Mouse (Mus musculus): ENCODE results near the gene Anapc11. TPM values are rescaled to one million over a fixed set of nuclear protein-coding genes. Genes with fewer than 3 reads are reported as not detected.

Anapc11 gene
- total and polyA plus RNA-seq, 3 experiments = 57.0 to 145 (median 108) TPM

GRCm38 (mm10) chr11:120613976-120614375, 15.8 kb downstream of the Anapc11 start:
- H3K27me3 ChIP-seq (replicated peaks) = no peaks in the 10 kb centered on the region
- DNase-seq (ENCODE audit: extremely low read depth) = no peak
- H3K9ac ChIP-seq (ENCODE audit: insufficient read depth, low read depth) = no peak overlapping the region
- in situ Hi-C loops (cut with MboI; ENCODE audit: low pct_ligation_motif_present, low pct_unique_long_range_greater_than_20kb, low sequenced_read_pairs) (no loop called here), dilution Hi-C loops (cut with MboI; ENCODE audit: extremely low pct_ligation_motif_present, extremely low pct_unique_long_range_greater_than_20kb, low sequenced_read_pairs) (no loop called here)
- no peak overlapping the region for H3K4me3 ChIP-seq (replicated peaks in 1 of 3; ENCODE audit: low read depth in 2 of 3, low read length in 2 of 3, poor library complexity in 1 of 3)
- no peak overlapping the region for H3K4me2 ChIP-seq (ENCODE audit: insufficient read depth, low read depth, poor library complexity, severe bottlenecking)
- peaks cover 22% of the 10 kb centered on the region for H3K79me2 ChIP-seq (replicated peaks; ENCODE audit: control insufficient read depth, extremely low read depth, insufficient read depth, poor library complexity, severe bottlenecking)
- peaks cover 8 to 39% of the 10 kb centered on the region in 2 experiments for H3K4me1 ChIP-seq (ENCODE audit: control insufficient read depth in 1 of 2, insufficient read depth in 2 of 2)
- no peaks in the 10 kb centered on the region for H3K9me3 ChIP-seq (replicated peaks; ENCODE audit: low read length)
- H3K36me3 ChIP-seq (replicated peaks in 1 of 2; ENCODE audit: control insufficient read depth in 1 of 2, insufficient read depth in 1 of 2, low read length in 1 of 2) = peaks cover 62 to 79% of the 10 kb centered on the region in 2 experiments
- TF ChIP-seq JUND (conservative IDR thresholded peaks at IDR 0.05; ENCODE audit: low read depth, low read length) (no peak), RCOR1 (conservative IDR thresholded peaks at IDR 0.05; ENCODE audit: low read depth, low read length) (no peak), POLR2AphosphoS2 (IDR thresholded peaks at IDR 0.05; ENCODE audit: low read depth, low read length) (no peak)
- H3K27ac ChIP-seq (ENCODE audit: insufficient read depth, low read depth) = no peak overlapping the region

GRCm38 (mm10) chr11:120615167-120615566, 16.9 kb downstream of the Anapc11 start:
- H3K4me3 ChIP-seq (replicated peaks in 1 of 3; ENCODE audit: low read depth in 2 of 3, low read length in 2 of 3, poor library complexity in 1 of 3) = no peak overlapping the region
- no peak overlapping the region for H3K9ac ChIP-seq (ENCODE audit: insufficient read depth, low read depth)
- no peak overlapping the region for H3K27ac ChIP-seq (ENCODE audit: insufficient read depth, low read depth)
- no peak for TF ChIP-seq ZC3H11A (IDR thresholded peaks at IDR 0.05; ENCODE audit: low read depth, low read length)
- no peak for TF ChIP-seq CHD2 (IDR thresholded peaks at IDR 0.05; ENCODE audit: low read length)
- peaks cover 22% of the 10 kb centered on the region for H3K79me2 ChIP-seq (replicated peaks; ENCODE audit: control insufficient read depth, extremely low read depth, insufficient read depth, poor library complexity, severe bottlenecking)
- peaks cover 65 to 80% of the 10 kb centered on the region in 2 experiments for H3K36me3 ChIP-seq (replicated peaks in 1 of 2; ENCODE audit: control insufficient read depth in 1 of 2, insufficient read depth in 1 of 2, low read length in 1 of 2)
- in situ Hi-C loops (cut with MboI; ENCODE audit: low pct_ligation_motif_present, low pct_unique_long_range_greater_than_20kb, low sequenced_read_pairs) = no loop called here
- H3K27me3 ChIP-seq (replicated peaks) = no peaks in the 10 kb centered on the region
- no peak overlapping the region for H3K4me2 ChIP-seq (ENCODE audit: insufficient read depth, low read depth, poor library complexity, severe bottlenecking)
- no peaks in the 10 kb centered on the region for H3K9me3 ChIP-seq (replicated peaks; ENCODE audit: low read length)
- peaks cover 8 to 36% of the 10 kb centered on the region in 2 experiments for H3K4me1 ChIP-seq (ENCODE audit: control insufficient read depth in 1 of 2, insufficient read depth in 2 of 2)
- no peak for DNase-seq (ENCODE audit: extremely low read depth)
- dilution Hi-C loops (cut with MboI; ENCODE audit: extremely low pct_ligation_motif_present, extremely low pct_unique_long_range_greater_than_20kb, low sequenced_read_pairs) = no loop called here

- Histone ChIP-seq H3K27me3 (replicated peaks) (no peaks in the 10 kb centered on the region), H3K4me1 (ENCODE audit: control insufficient read depth in 1 of 2, insufficient read depth in 2 of 2) (peaks cover 8 to 36% of the 10 kb centered on the region in 2 experiments), H3K36me3 (replicated peaks in 1 of 2; ENCODE audit: control insufficient read depth in 1 of 2, insufficient read depth in 1 of 2, low read length in 1 of 2) (peaks cover 65 to 80% of the 10 kb centered on the region in 2 experiments), H3K27ac (ENCODE audit: insufficient read depth, low read depth) (no peak overlapping the region), H3K79me2 (replicated peaks; ENCODE audit: control insufficient read depth, extremely low read depth, insufficient read depth, poor library complexity, severe bottlenecking) (peaks cover 22% of the 10 kb centered on the region), H3K4me2 (ENCODE audit: insufficient read depth, low read depth, poor library complexity, severe bottlenecking) (no peak overlapping the region), H3K9me3 (replicated peaks; ENCODE audit: low read length) (no peaks in the 10 kb centered on the region), H3K4me3 (replicated peaks in 1 of 3; ENCODE audit: low read depth in 2 of 3, low read length in 2 of 3, poor library complexity in 1 of 3) (no peak overlapping the region), H3K9ac (ENCODE audit: insufficient read depth, low read depth) (no peak overlapping the region)
- dilution Hi-C loops (cut with MboI; ENCODE audit: extremely low pct_ligation_motif_present, extremely low pct_unique_long_range_greater_than_20kb, low sequenced_read_pairs) = no loop called here
- no peak for DNase-seq (ENCODE audit: extremely low read depth)
- in situ Hi-C loops (cut with MboI; ENCODE audit: low pct_ligation_motif_present, low pct_unique_long_range_greater_than_20kb, low sequenced_read_pairs) = no loop called here
- TF ChIP-seq CHD1 (IDR thresholded peaks at IDR 0.05; ENCODE audit: low read depth, low read length) = no peak
- TF ChIP-seq MXI1 (IDR thresholded peaks at IDR 0.05; ENCODE audit: low read depth, low read length) = no peak
- no peak for TF ChIP-seq MAX (IDR thresholded peaks at IDR 0.05; ENCODE audit: low read length)
- no peak for TF ChIP-seq ZNF384 (IDR thresholded peaks at IDR 0.05; ENCODE audit: low read depth, low read length)
Measured at GRCm38 (mm10) chr11:120615606-120616203, 17.5 kb downstream of the Anapc11 start.

Measured in CH12.LX (cell line).